ENCODE assay signal across 22 mouse cellular contexts in the genomic region with DNA sequence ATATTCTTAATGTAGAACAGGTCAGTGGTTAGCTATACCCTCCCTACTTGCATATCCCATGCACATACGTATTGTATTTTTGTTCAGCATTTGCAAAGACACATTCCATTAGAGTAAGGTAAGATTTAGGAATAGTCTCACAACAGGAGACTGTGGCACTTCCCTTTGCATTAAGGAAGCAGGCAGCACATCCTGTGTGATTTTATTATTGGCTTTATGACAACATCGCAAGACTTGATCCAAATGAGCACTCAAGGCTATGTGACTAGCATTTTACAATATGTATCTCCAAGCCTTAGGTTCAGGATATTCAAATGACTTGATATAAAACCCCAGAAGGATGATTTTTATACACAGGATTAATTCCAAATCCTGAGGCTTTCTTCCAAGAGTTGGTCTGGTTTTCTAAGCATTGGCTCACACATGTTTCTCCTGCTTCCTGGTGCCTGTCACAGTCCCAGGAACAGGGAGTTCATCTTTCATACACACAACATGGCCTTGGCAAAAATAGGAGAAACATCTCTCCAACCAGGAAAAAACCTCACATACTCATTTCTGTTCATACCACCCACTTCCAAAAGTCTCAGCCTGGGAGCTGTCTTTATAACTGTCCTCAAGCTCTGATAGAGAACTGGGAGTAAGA.
DNase-seq lines count a peak whose midpoint lies in the region; ATAC-seq lines count a peak whose summit lies in the region.
"Had no signal": no experiment of that assay in that cellular context is flagged by ENCODE, and none has a peak within 500 bp of the region (broad histone marks: within the 10 kb centered on the region; RNA-seq: fewer than 3 reads in every experiment).

No protein-coding gene starts in this region.

- no peaks in the 10 kb centered on the region for H3K4me1 ChIP-seq in embryonic facial prominence, embryonic 14.5 days (ENCODE audit: control insufficient read depth, insufficient read depth, low read length)
- no peaks in the 10 kb centered on the region for H3K4me1 ChIP-seq in embryonic facial prominence, embryonic 10.5 days
- H3K4me1 ChIP-seq in heart, embryonic 10.5 days, result no peaks in the 10 kb centered on the region
- H3K4me1 ChIP-seq in kidney, embryonic 14.5 days (ENCODE audit: control insufficient read depth, insufficient read depth, low read length), result no peaks in the 10 kb centered on the region
- H3K4me1 ChIP-seq: embryonic facial prominence, embryonic 15.5 days; hindbrain, embryonic 13.5 days; kidney, embryonic 15.5 days; limb, embryonic 12.5 days; liver, embryonic 13.5 days had no signal

- no peak for ATAC-seq in embryonic facial prominence, embryonic 14.5 days (ENCODE audit: low read depth)
- no peak for ATAC-seq in kidney, embryonic 14.5 days (ENCODE audit: low FRiP score, low TSS enrichment)
- ATAC-seq: inflammation-experienced regulatory T-cells, adult 6 months had no signal

- WGBS in embryonic facial prominence, embryonic 14.5 days, result 73% methylated on average over 2 of the region's 2 CpGs
- 93% methylated on average over 2 of the region's 2 CpGs for WGBS in embryonic facial prominence, embryonic 10.5 days
- 83% methylated on average over 2 of the region's 2 CpGs for WGBS in heart, embryonic 10.5 days
- WGBS in kidney, embryonic 14.5 days, result 87% methylated on average over 2 of the region's 2 CpGs

- H3K4me3 ChIP-seq in embryonic facial prominence, embryonic 14.5 days (ENCODE audit: low read depth, low read length), result no peak overlapping the region
- H3K4me3 ChIP-seq in embryonic facial prominence, embryonic 10.5 days, result no peak overlapping the region
- no peak overlapping the region for H3K4me3 ChIP-seq in heart, embryonic 10.5 days
- no peak overlapping the region for H3K4me3 ChIP-seq in kidney, embryonic 14.5 days (ENCODE audit: low read length)
- H3K4me3 ChIP-seq: embryonic facial prominence, embryonic 15.5 days; hindbrain, embryonic 13.5 days; kidney, embryonic 15.5 days; limb, embryonic 12.5 days; liver, embryonic 13.5 days had no signal

- DNase-seq in embryonic facial prominence, embryonic 14.5 days (ENCODE audit: low spot score), result peak; percentile 37
- DNase-seq in embryonic facial prominence, embryonic 10.5 days (ENCODE audit: low spot score), result no peak
- DNase-seq in heart, adult 18-20 months, result peak; percentile 17 to 38
- DNase-seq in heart, embryonic 10.5 days (ENCODE audit: low spot score), result no peak
- DNase-seq in kidney, adult 9 months, result peak; percentile 1
- DNase-seq in brain, adult 2 months (ENCODE audit: low read depth, low spot score), result peak; percentile 10
- no peak for DNase-seq in frontal cortex, postnatal 36 days (ENCODE audit: low spot score in 2 of 2)
- DNase-seq: adrenal gland, adult 2 months; cerebellum, adult 11-12 months; cerebellum, postnatal 14 days; kidney, postnatal 4 days; layer of hippocampus, adult 9-11 months; liver, embryonic 13.5 days; right cerebral cortex, postnatal 25 days had no signal

- H3K27ac ChIP-seq in embryonic facial prominence, embryonic 14.5 days (replicated peaks; ENCODE audit: low read depth, low read length), result no peak overlapping the region
- H3K27ac ChIP-seq in embryonic facial prominence, embryonic 10.5 days (replicated peaks), result no peak overlapping the region
- no peak overlapping the region for H3K27ac ChIP-seq in heart, embryonic 10.5 days
- no peak overlapping the region for H3K27ac ChIP-seq in kidney, embryonic 14.5 days (ENCODE audit: low read depth, low read length)
- H3K27ac ChIP-seq: embryonic facial prominence, embryonic 15.5 days; hindbrain, embryonic 13.5 days; kidney, embryonic 15.5 days; limb, embryonic 12.5 days; liver, embryonic 13.5 days; stomach, postnatal 0 days had no signal

- H3K36me3 ChIP-seq in embryonic facial prominence, embryonic 14.5 days (ENCODE audit: control insufficient read depth, insufficient read depth, low read length), result no peaks in the 10 kb centered on the region
- H3K36me3 ChIP-seq in embryonic facial prominence, embryonic 10.5 days (replicated peaks), result no peaks in the 10 kb centered on the region
- no peaks in the 10 kb centered on the region for H3K36me3 ChIP-seq in heart, embryonic 10.5 days
- no peaks in the 10 kb centered on the region for H3K36me3 ChIP-seq in kidney, embryonic 14.5 days (ENCODE audit: control insufficient read depth, insufficient read depth, low read length)
- H3K36me3 ChIP-seq: embryonic facial prominence, embryonic 15.5 days; hindbrain, embryonic 13.5 days; kidney, embryonic 15.5 days; limb, embryonic 12.5 days; liver, embryonic 13.5 days had no signal

- no peaks in the 10 kb centered on the region for H3K9me3 ChIP-seq in embryonic facial prominence, embryonic 14.5 days (ENCODE audit: control insufficient read depth, low read length)
- no peaks in the 10 kb centered on the region for H3K9me3 ChIP-seq in embryonic facial prominence, embryonic 10.5 days
- H3K9me3 ChIP-seq in heart, embryonic 10.5 days, result no peaks in the 10 kb centered on the region
- no peaks in the 10 kb centered on the region for H3K9me3 ChIP-seq in kidney, embryonic 14.5 days (ENCODE audit: control insufficient read depth, low read length)
- H3K9me3 ChIP-seq: embryonic facial prominence, embryonic 15.5 days; hindbrain, embryonic 13.5 days; kidney, embryonic 15.5 days; limb, embryonic 12.5 days; liver, embryonic 13.5 days had no signal

- no peaks in the 10 kb centered on the region for H3K27me3 ChIP-seq in embryonic facial prominence, embryonic 14.5 days (replicated peaks; ENCODE audit: control insufficient read depth, insufficient read depth, low read length)
- H3K27me3 ChIP-seq in embryonic facial prominence, embryonic 10.5 days (replicated peaks; ENCODE audit: low read depth, poor library complexity, severe bottlenecking), result no peaks in the 10 kb centered on the region
- H3K27me3 ChIP-seq in heart, embryonic 10.5 days (ENCODE audit: insufficient read depth, poor library complexity, severe bottlenecking), result no peaks in the 10 kb centered on the region
- H3K27me3 ChIP-seq in kidney, embryonic 14.5 days (ENCODE audit: control insufficient read depth, insufficient read depth, low read length), result no peaks in the 10 kb centered on the region
- H3K27me3 ChIP-seq: embryonic facial prominence, embryonic 15.5 days; hindbrain, embryonic 13.5 days; kidney, embryonic 15.5 days; limb, embryonic 12.5 days; liver, embryonic 13.5 days had no signal

- no peak overlapping the region for H3K9ac ChIP-seq in embryonic facial prominence, embryonic 14.5 days (ENCODE audit: low read depth, low read length)
- no peak overlapping the region for H3K9ac ChIP-seq in kidney, embryonic 14.5 days (ENCODE audit: low read depth, low read length)
- H3K9ac ChIP-seq: embryonic facial prominence, embryonic 15.5 days; hindbrain, embryonic 13.5 days; kidney, embryonic 15.5 days; limb, embryonic 12.5 days; liver, embryonic 13.5 days had no signal

- no peak overlapping the region for H3K4me2 ChIP-seq in embryonic facial prominence, embryonic 14.5 days (ENCODE audit: low read depth, low read length)
- no peak overlapping the region for H3K4me2 ChIP-seq in kidney, embryonic 14.5 days (replicated peaks; ENCODE audit: low read depth, low read length)
- H3K4me2 ChIP-seq: embryonic facial prominence, embryonic 15.5 days; hindbrain, embryonic 13.5 days; kidney, embryonic 15.5 days; limb, embryonic 12.5 days; liver, embryonic 13.5 days; midbrain, embryonic 11.5 days had no signal

Comparison
In these comparisons a context has a peak if more than half of its experiments do, and no peak if none do; other contexts are left out.
1. DNase-seq: peak in embryonic facial prominence, embryonic 14.5 days (single experiment), heart, adult 18-20 months (2 of 2), kidney, adult 9 months (single experiment) and brain, adult 2 months (single experiment); none in embryonic facial prominence, embryonic 10.5 days (single experiment), heart, embryonic 10.5 days (single experiment) and frontal cortex, postnatal 36 days (0 of 2).